In the genomic region with DNA sequence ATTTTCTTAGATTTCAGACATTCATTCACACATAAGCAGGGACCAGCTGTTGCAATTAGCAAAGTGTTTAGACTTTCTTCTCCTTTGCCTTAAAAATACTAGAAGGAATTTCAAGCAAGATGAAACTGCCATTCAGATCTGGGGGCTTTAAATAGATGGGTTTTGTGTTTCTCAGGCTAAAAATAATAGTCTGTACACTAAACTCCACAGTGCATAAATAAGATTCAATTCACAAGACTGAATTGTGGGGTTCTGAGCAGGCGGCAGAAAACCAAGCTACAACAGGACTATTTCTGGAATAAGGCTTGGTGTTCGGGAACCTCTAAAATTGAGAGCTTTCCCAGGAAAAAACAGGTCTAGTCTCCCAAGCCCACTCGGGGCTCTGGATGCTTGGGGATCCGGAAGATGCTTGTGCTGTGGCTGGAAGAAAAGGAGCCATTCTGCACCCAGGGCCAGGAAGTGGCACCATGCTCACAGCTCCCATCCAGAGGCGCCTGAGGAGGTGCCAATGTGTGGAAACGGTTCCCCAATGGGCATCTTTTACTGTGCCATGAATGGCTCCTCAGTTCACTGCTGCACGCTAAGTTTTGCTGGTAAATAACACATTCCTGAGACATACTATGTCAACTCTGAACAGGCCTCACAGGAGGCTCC, we compare ENCODE assay signal across 18 mouse cellular contexts.
DNase-seq lines count a peak whose midpoint lies in the region; ATAC-seq lines count a peak whose summit lies in the region.
"Had no signal": no experiment of that assay in that cellular context is flagged by ENCODE, and none has a peak within 500 bp of the region (broad histone marks: within the 10 kb centered on the region; RNA-seq: fewer than 3 reads in every experiment).

No protein-coding gene starts in this region.

- peak; percentile 62 for DNase-seq in heart, adult 11 months
- no peak for DNase-seq in heart, embryonic 10.5 days (ENCODE audit: low spot score)
- no peak for DNase-seq in limb, embryonic 10.5 days (ENCODE audit: low spot score)
- DNase-seq in embryonic facial prominence, embryonic 14.5 days (ENCODE audit: low spot score): no peak
- DNase-seq in midbrain, embryonic 10.5 days (ENCODE audit: low spot score): no peak
- DNase-seq in ovary, adult 18-20 months (ENCODE audit: low spot score): no peak
- DNase-seq: adrenal gland, postnatal 10 days; cerebellum, adult 8-10 months; heart, adult 18-20 months; midbrain, embryonic 14.5 days; thymus, adult 18-20 months had no signal

- H3K9ac ChIP-seq in limb, embryonic 12.5 days (replicated peaks): no peak overlapping the region
- H3K9ac ChIP-seq in embryonic facial prominence, embryonic 14.5 days (ENCODE audit: low read depth, low read length): no peak overlapping the region
- H3K9ac ChIP-seq: heart, embryonic 15.5 days; liver, embryonic 15.5 days; neural tube, embryonic 15.5 days had no signal

- no peak overlapping the region for H3K4me2 ChIP-seq in limb, embryonic 12.5 days
- no peak overlapping the region for H3K4me2 ChIP-seq in embryonic facial prominence, embryonic 14.5 days (ENCODE audit: low read depth, low read length)
- H3K4me2 ChIP-seq: heart, embryonic 15.5 days; liver, embryonic 15.5 days; neural tube, embryonic 15.5 days had no signal

- no peaks in the 10 kb centered on the region for H3K9me3 ChIP-seq in heart, embryonic 10.5 days
- H3K9me3 ChIP-seq in limb, embryonic 12.5 days: no peaks in the 10 kb centered on the region
- H3K9me3 ChIP-seq in limb, embryonic 10.5 days (replicated peaks): no peaks in the 10 kb centered on the region
- H3K9me3 ChIP-seq in embryonic facial prominence, embryonic 14.5 days (ENCODE audit: control insufficient read depth, low read length): no peaks in the 10 kb centered on the region
- H3K9me3 ChIP-seq in midbrain, embryonic 10.5 days (replicated peaks): no peaks in the 10 kb centered on the region
- H3K9me3 ChIP-seq: heart, embryonic 15.5 days; liver, embryonic 15.5 days; neural tube, embryonic 15.5 days had no signal

- H3K27me3 ChIP-seq in heart, embryonic 10.5 days (ENCODE audit: insufficient read depth, poor library complexity, severe bottlenecking): no peaks in the 10 kb centered on the region
- H3K27me3 ChIP-seq in limb, embryonic 12.5 days: no peaks in the 10 kb centered on the region
- H3K27me3 ChIP-seq in limb, embryonic 10.5 days (ENCODE audit: low read depth, poor library complexity, severe bottlenecking): no peaks in the 10 kb centered on the region
- no peaks in the 10 kb centered on the region for H3K27me3 ChIP-seq in embryonic facial prominence, embryonic 14.5 days (replicated peaks; ENCODE audit: control insufficient read depth, insufficient read depth, low read length)
- no peaks in the 10 kb centered on the region for H3K27me3 ChIP-seq in midbrain, embryonic 10.5 days (ENCODE audit: low read depth, poor library complexity, severe bottlenecking)
- H3K27me3 ChIP-seq: heart, embryonic 15.5 days; liver, embryonic 15.5 days; neural tube, embryonic 15.5 days had no signal

- H3K4me3 ChIP-seq in heart, embryonic 10.5 days: no peak overlapping the region
- H3K4me3 ChIP-seq in limb, embryonic 12.5 days (replicated peaks): no peak overlapping the region
- H3K4me3 ChIP-seq in limb, embryonic 10.5 days: no peak overlapping the region
- no peak overlapping the region for H3K4me3 ChIP-seq in embryonic facial prominence, embryonic 14.5 days (ENCODE audit: low read depth, low read length)
- no peak overlapping the region for H3K4me3 ChIP-seq in midbrain, embryonic 10.5 days
- H3K4me3 ChIP-seq: heart, embryonic 15.5 days; liver, embryonic 15.5 days; myocyte; neural tube, embryonic 15.5 days had no signal

- H3K27ac ChIP-seq in heart, embryonic 10.5 days: no peak overlapping the region
- H3K27ac ChIP-seq in limb, embryonic 12.5 days: peak overlapping the region; percentile 64; the same call in 1 of the 2 replicates
- H3K27ac ChIP-seq in limb, embryonic 10.5 days: no peak overlapping the region
- H3K27ac ChIP-seq in embryonic facial prominence, embryonic 14.5 days (replicated peaks; ENCODE audit: low read depth, low read length): peak overlapping the region; percentile 71
- no peak overlapping the region for H3K27ac ChIP-seq in midbrain, embryonic 10.5 days (replicated peaks)
- H3K27ac ChIP-seq: heart, embryonic 15.5 days; liver, embryonic 15.5 days; neural tube, embryonic 15.5 days had no signal

- H3K4me1 ChIP-seq in heart, embryonic 10.5 days: peaks cover 25% of the 10 kb centered on the region
- H3K4me1 ChIP-seq in limb, embryonic 12.5 days (replicated peaks): 0 out of 2 replicates have a peak, but pooled peaks cover 4% of the 10 kb centered on the region
- no peaks in the 10 kb centered on the region for H3K4me1 ChIP-seq in limb, embryonic 10.5 days
- H3K4me1 ChIP-seq in embryonic facial prominence, embryonic 14.5 days (ENCODE audit: control insufficient read depth, insufficient read depth, low read length): peaks cover 12% of the 10 kb centered on the region
- no peaks in the 10 kb centered on the region; the same call in 1 of the 2 replicates for H3K4me1 ChIP-seq in midbrain, embryonic 10.5 days
- H3K4me1 ChIP-seq: liver, embryonic 15.5 days had no signal

- 0 out of 2 replicates have a peak, but pooled peaks cover 4% of the 10 kb centered on the region for H3K36me3 ChIP-seq in heart, embryonic 10.5 days
- peaks cover 3% of the 10 kb centered on the region; the same call in 1 of the 2 replicates for H3K36me3 ChIP-seq in limb, embryonic 12.5 days
- no peaks in the 10 kb centered on the region for H3K36me3 ChIP-seq in limb, embryonic 10.5 days
- peaks cover 8% of the 10 kb centered on the region; the same call in 1 of the 2 replicates for H3K36me3 ChIP-seq in embryonic facial prominence, embryonic 14.5 days (ENCODE audit: control insufficient read depth, insufficient read depth, low read length)
- H3K36me3 ChIP-seq in midbrain, embryonic 10.5 days: peaks cover 2% of the 10 kb centered on the region; the same call in 1 of the 2 replicates
- H3K36me3 ChIP-seq: heart, embryonic 15.5 days; neural tube, embryonic 15.5 days had no signal

- 91% methylated on average over 7 of the region's 7 CpGs for WGBS in heart, embryonic 10.5 days
- WGBS in limb, embryonic 12.5 days: 77% methylated on average over 7 of the region's 7 CpGs
- 87% methylated on average over 7 of the region's 7 CpGs for WGBS in limb, embryonic 10.5 days
- 80% methylated on average over 7 of the region's 7 CpGs for WGBS in embryonic facial prominence, embryonic 14.5 days
- WGBS in midbrain, embryonic 10.5 days: 90% methylated on average over 7 of the region's 7 CpGs

- ATAC-seq in limb, embryonic 12.5 days (ENCODE audit: insufficient number of reproducible peaks, insufficient read depth, low FRiP score, low TSS enrichment, low read depth): no peak
- no peak for ATAC-seq in embryonic facial prominence, embryonic 14.5 days (ENCODE audit: low read depth)
- ATAC-seq: inflammation-experienced regulatory T-cells, adult 6 months; lung, postnatal 0 days had no signal

Comparison
In these comparisons a context has a peak if more than half of its experiments do, and no peak if none do; other contexts are left out.
1. H3K27ac ChIP-seq: peak in limb, embryonic 12.5 days (single experiment) and embryonic facial prominence, embryonic 14.5 days (single experiment); none in heart, embryonic 10.5 days (single experiment), limb, embryonic 10.5 days (single experiment) and midbrain, embryonic 10.5 days (single experiment).